8 mouse cellular contexts compared by ENCODE assay signal in genomic region chr15:81399297-81399637, GRCm38 (mm10). TPM values are rescaled to one million over a fixed set of nuclear protein-coding genes. Genes with fewer than 3 reads are reported as not detected.
DNase-seq lines count a peak whose midpoint lies in the region; ATAC-seq and TF ChIP-seq lines count a peak whose summit lies in the region.

No protein-coding gene starts in this region.

- peak overlapping the region; percentile 90 for H3K27ac ChIP-seq in kidney, postnatal 0 days

- H3K36me3 ChIP-seq in kidney, postnatal 0 days (ENCODE audit: insufficient read depth, low read length): no peaks in the 10 kb centered on the region
- no peaks in the 10 kb centered on the region for H3K36me3 ChIP-seq in myocyte (ENCODE audit: control insufficient read depth, insufficient read depth)

- H3K4me2 ChIP-seq in kidney, postnatal 0 days (ENCODE audit: low read length): peak overlapping the region; percentile 73
- peak overlapping the region; percentile 78 for H3K4me2 ChIP-seq in myocyte (ENCODE audit: low read depth)

- H3K9ac ChIP-seq in kidney, postnatal 0 days (ENCODE audit: low read depth, low read length): peak overlapping the region; percentile 96

- H3K27me3 ChIP-seq in kidney, postnatal 0 days (ENCODE audit: insufficient read depth, low read length): no peaks in the 10 kb centered on the region
- no peaks in the 10 kb centered on the region for H3K27me3 ChIP-seq in myocyte (ENCODE audit: control insufficient read depth, insufficient read depth, insufficient read length)

- H3K79me2 ChIP-seq in myocyte (ENCODE audit: control insufficient read depth, insufficient read depth): peaks cover 90% of the 10 kb centered on the region

- peak overlapping the region; percentile 74 for H3ac ChIP-seq in myocyte (ENCODE audit: control insufficient read depth, insufficient read length)

- H3K9me3 ChIP-seq in kidney, postnatal 0 days (replicated peaks; ENCODE audit: low read length): no peaks in the 10 kb centered on the region

- peak overlapping the region; percentile 99 for H3K4me3 ChIP-seq in kidney, postnatal 0 days (replicated peaks; ENCODE audit: low read depth, low read length)
- peak overlapping the region; percentile 78 for H3K4me3 ChIP-seq in myocyte

- under 1% methylated on average over 21 of the region's 21 CpGs for WGBS in kidney, postnatal 0 days

- H3K4me1 ChIP-seq in kidney, postnatal 0 days (replicated peaks; ENCODE audit: insufficient read depth, low read length): peaks cover 4% of the 10 kb centered on the region

- no peak for TF ChIP-seq POLR2A in myocyte (IDR thresholded peaks at IDR 0.05; ENCODE audit: insufficient read length, low read depth)

- no peak for DNase-seq in kidney, postnatal 0 days (ENCODE audit: low spot score)
- DNase-seq in kidney, postnatal 14 days: no peak
- DNase-seq in c-Kit-positive CD71-positive TER-119-negative erythroid progenitor cells, embryonic 14.5 days (ENCODE audit: low read depth): peak; percentile 15
- no peak for DNase-seq in adrenal gland, adult 2 months
- DNase-seq in Muller cell, postnatal 12 days (ENCODE audit: inconsistent ontology term): no peak
- no peak for DNase-seq in retina, postnatal 1 day

- TF ChIP-seq CTCF in kidney, postnatal 0 days (IDR thresholded peaks at IDR 0.05; ENCODE audit: low read depth): 0 out of 2 replicates have a peak, but pooled peaks have one; percentile 1

- ATAC-seq in kidney, postnatal 0 days (replicated peaks; ENCODE audit: low FRiP score, low read depth): no peak
- ATAC-seq in inflammation-experienced regulatory T-cells, adult 6 months: peak; percentile 64

TF ChIP-seq in myocyte, 11 proteins besides CTCF, POLR2A, EP300 and RAD21:
- no peak for TF ChIP-seq SRF (IDR thresholded peaks at IDR 0.05; ENCODE audit: control insufficient read depth, insufficient read length, low read depth)
- no peak for TF ChIP-seq CEBPB (IDR thresholded peaks at IDR 0.05; ENCODE audit: insufficient read depth, poor library complexity, severe bottlenecking)
- no peak for TF ChIP-seq USF1 (IDR thresholded peaks at IDR 0.05; ENCODE audit: low read depth)
- TF ChIP-seq REST (IDR thresholded peaks at IDR 0.05; ENCODE audit: insufficient read depth, insufficient read length): no peak
- TF ChIP-seq POLR2AphosphoS2 (IDR thresholded peaks at IDR 0.05; ENCODE audit: insufficient read length, low read depth): no peak
- TF ChIP-seq MYOG (IDR thresholded peaks at IDR 0.05; ENCODE audit: control insufficient read depth in 1 of 3, insufficient read depth in 1 of 3, insufficient read length in 2 of 3, low read depth in 2 of 3): no peak
- TF ChIP-seq TCF12 (IDR thresholded peaks at IDR 0.05; ENCODE audit: insufficient read depth, poor library complexity, severe bottlenecking): no peak
- no peak for TF ChIP-seq TCF3 (IDR thresholded peaks at IDR 0.05; ENCODE audit: insufficient read length, low read depth)
- no peak for TF ChIP-seq MAX (IDR thresholded peaks at IDR 0.05; ENCODE audit: low read depth)
- TF ChIP-seq E2F4 (IDR thresholded peaks at IDR 0.05; ENCODE audit: insufficient read depth): no peak
- TF ChIP-seq MYOD1 (IDR thresholded peaks at IDR 0.05; ENCODE audit: control insufficient read depth in 1 of 3, insufficient read length in 2 of 3, low read depth in 2 of 3): no peak

RNA-seq across cellular contexts. Expression of gene St13, which starts 0.6 kb away (rescaled TPM):
- 173 and 186 TPM in 2 replicates for polyA plus RNA-seq in kidney, postnatal 0 days (2015; fragmentation: Nextera tagmentation; extraction: Ambion mirVana)
- 100 to 1,000 TPM; 170 to 193 (median 179) TPM for polyA plus RNA-seq in inflammation-experienced regulatory T-cells, adult 6 months (2017; shearing (Covaris generic))
- 228 TPM for polyA plus RNA-seq in myocyte (2012; fragmentation: generic; extraction: Trizol)
- total RNA-seq in adrenal gland, adult 2 months (2021): 100 to 1,000 TPM; 246 to 354 TPM
- 31.1 and 40.3 TPM in 2 replicates for polyA plus RNA-seq in adrenal gland, adult 2 months (2012; rRNA removed)

RNA-seq across cellular contexts. Expression of gene Xpnpep3, which starts 0.7 kb away (rescaled TPM):
- polyA plus RNA-seq in kidney, postnatal 0 days (2015; fragmentation: Nextera tagmentation; extraction: Ambion mirVana): 8.3 and 8.7 TPM in 2 replicates
- 1 to 10 TPM; 6.8 to 8.8 (median 8.2) TPM for polyA plus RNA-seq in inflammation-experienced regulatory T-cells, adult 6 months (2017; shearing (Covaris generic))
- 6.3 TPM for polyA plus RNA-seq in myocyte (2012; fragmentation: generic; extraction: Trizol)
- 10 to 100 TPM; 27.7 to 34.8 TPM for total RNA-seq in adrenal gland, adult 2 months (2021)
- 7.7 and 12.0 TPM in 2 replicates for polyA plus RNA-seq in adrenal gland, adult 2 months (2012; rRNA removed)

RNA-seq across cellular contexts. Expression of gene Dnajb7, which starts 8.8 kb away (rescaled TPM):
- 0.61 and 0.62 TPM in 2 replicates for polyA plus RNA-seq in kidney, postnatal 0 days (2015; fragmentation: Nextera tagmentation; extraction: Ambion mirVana)
- polyA plus RNA-seq in inflammation-experienced regulatory T-cells, adult 6 months (2017; shearing (Covaris generic)): 1 to 10 TPM; 2.1 to 3.2 (median 2.2) TPM
- 0.06 TPM for polyA plus RNA-seq in myocyte (2012; fragmentation: generic; extraction: Trizol)
- total RNA-seq in adrenal gland, adult 2 months (2021): not detected
- not detected in 2 replicates for polyA plus RNA-seq in adrenal gland, adult 2 months (2012; rRNA removed)

RNA-seq across cellular contexts. Expression of gene Slc25a17, which starts 38.7 kb away (rescaled TPM):
- polyA plus RNA-seq in kidney, postnatal 0 days (2015; fragmentation: Nextera tagmentation; extraction: Ambion mirVana): 153 and 157 TPM in 2 replicates
- 100 to 1,000 TPM in 1 of 3 experiments, 10 to 100 TPM in 2; 94.4 to 105 (median 99.3) TPM for polyA plus RNA-seq in inflammation-experienced regulatory T-cells, adult 6 months (2017; shearing (Covaris generic))
- 40.9 TPM for polyA plus RNA-seq in myocyte (2012; fragmentation: generic; extraction: Trizol)
- total RNA-seq in adrenal gland, adult 2 months (2021): 10 to 100 TPM; 77.4 to 99.9 TPM
- polyA plus RNA-seq in adrenal gland, adult 2 months (2012; rRNA removed): 16.8 and 19.8 TPM in 2 replicates
